Mouse (Mus musculus) splenic B cell, adult 2 months (primary cell): Measurements from ENCODE around the gene Mon1a.

Source experiments
- DNase-seq: peaks from one replicate; pipeline ENCODE4 v3.0.0-alpha.2; 2011; ENCODE audit warnings: low read depth, low spot score
- H3K27me3 ChIP-seq: 2 replicates; pipeline ENCODE4 v1.6.1; 2012; ENCODE audit warnings: mild to moderate bottlenecking, low read length, moderate library complexity, mixed read lengths; ENCODE audit not compliant: control insufficient read depth, poor library complexity, insufficient read depth, severe bottlenecking
- H3K36me3 ChIP-seq: 2 replicates; pipeline ENCODE4 v1.6.1; 2012; ENCODE audit warnings: mild to moderate bottlenecking, low read length, moderate library complexity, mixed read lengths; ENCODE audit not compliant: control insufficient read depth, poor library complexity, insufficient read depth, severe bottlenecking

Mon1a gene

DNA sequence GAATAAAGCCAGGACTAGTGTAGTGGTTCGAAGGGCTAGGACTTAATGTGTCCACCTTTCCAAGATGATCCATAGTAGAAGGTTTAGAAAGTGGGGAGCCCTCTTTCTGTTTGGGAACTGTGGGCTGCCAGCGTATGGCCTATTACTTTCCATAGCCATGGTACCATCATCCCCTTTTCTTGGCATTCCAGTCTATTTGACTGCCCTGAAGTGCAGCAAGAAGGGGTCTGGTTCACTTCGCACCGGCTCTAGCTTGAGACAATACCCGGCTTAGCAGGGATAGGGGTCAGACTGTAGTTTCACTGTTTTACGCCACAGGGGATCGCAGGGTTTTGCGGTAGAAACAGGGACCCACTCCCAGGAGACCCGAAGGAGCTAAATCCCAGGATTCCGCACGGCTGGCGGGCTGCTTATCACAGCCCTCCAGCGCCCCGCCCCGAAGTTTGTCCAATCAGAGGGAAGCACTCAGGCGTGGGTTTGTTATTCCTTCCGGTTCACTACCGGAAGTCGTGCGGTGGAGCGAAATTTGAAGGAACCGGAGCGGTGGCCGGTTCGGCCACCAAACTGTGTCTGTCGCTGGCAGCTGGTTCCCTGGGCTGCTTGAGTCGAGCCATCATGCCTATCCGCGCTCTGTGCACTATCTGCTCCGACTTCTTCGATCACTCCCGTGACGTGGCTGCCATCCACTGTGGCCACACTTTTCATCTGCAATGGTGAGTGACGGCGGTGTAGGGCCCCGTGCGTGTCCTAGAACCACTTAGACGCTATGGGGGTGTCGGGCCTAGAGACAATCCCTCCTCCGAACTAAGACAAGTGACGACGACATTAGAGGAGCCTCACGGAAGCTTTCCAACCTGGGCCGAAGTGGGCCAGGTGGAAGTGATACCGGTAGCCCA, 62.8 kb downstream of the Mon1a start:
- Histone ChIP-seq H3K27me3 (no peaks in the 10 kb centered on the region), H3K36me3 (0 out of 2 replicates have a peak, but pooled peaks cover under 1% of the 10 kb centered on the region)
- peak; percentile 81 for DNase-seq
